Comparison of ENCODE assay signal across 18 mouse cellular contexts in genomic region chr3:129587916-129588315, GRCm38 (mm10).
"Had no signal": no experiment of that assay in that cellular context is flagged by ENCODE, and none has a peak within 500 bp of the region (broad histone marks: within the 10 kb centered on the region; RNA-seq: fewer than 3 reads in every experiment).

No protein-coding gene starts in this region.

- H3K4me3 ChIP-seq: kidney, embryonic 15.5 days; left cerebral cortex, adult 2 months; liver, embryonic 13.5 days; midbrain, embryonic 12.5 days; midbrain, embryonic 15.5 days; neural tube, embryonic 12.5 days; neural tube, embryonic 15.5 days had no signal

- H3K9me3 ChIP-seq: kidney, embryonic 15.5 days; liver, embryonic 13.5 days; midbrain, embryonic 12.5 days; midbrain, embryonic 15.5 days; neural tube, embryonic 12.5 days; neural tube, embryonic 15.5 days had no signal

- ATAC-seq: lung, postnatal 0 days; midbrain, embryonic 15.5 days had no signal

- H3K27ac ChIP-seq: kidney, embryonic 15.5 days; left cerebral cortex, adult 2 months; liver, embryonic 13.5 days; macrophage; midbrain, embryonic 12.5 days; midbrain, embryonic 15.5 days; neural tube, embryonic 12.5 days; neural tube, embryonic 15.5 days had no signal

- H3K36me3 ChIP-seq: kidney, embryonic 15.5 days; liver, embryonic 13.5 days; midbrain, embryonic 12.5 days; midbrain, embryonic 15.5 days; neural tube, embryonic 12.5 days; neural tube, embryonic 15.5 days had no signal

- H3K4me2 ChIP-seq: kidney, embryonic 15.5 days; liver, embryonic 13.5 days; lung, embryonic 14.5 days; midbrain, embryonic 12.5 days; midbrain, embryonic 15.5 days; neural tube, embryonic 12.5 days; neural tube, embryonic 15.5 days had no signal

- DNase-seq: kidney, adult 11 months; kidney, adult 8-10 months; kidney, postnatal 10 days; kidney, postnatal 36 days; layer of hippocampus, postnatal 36 days; liver, embryonic 13.5 days; lung, embryonic 14.5 days; right cerebral cortex, adult 18-20 months; right cerebral cortex, postnatal 25 days; thymus, postnatal 25 days had no signal

- H3K27me3 ChIP-seq: kidney, embryonic 15.5 days; liver, embryonic 13.5 days; midbrain, embryonic 12.5 days; midbrain, embryonic 15.5 days; neural tube, embryonic 12.5 days; neural tube, embryonic 15.5 days had no signal

- H3K9ac ChIP-seq: kidney, embryonic 15.5 days; liver, embryonic 13.5 days; lung, embryonic 14.5 days; midbrain, embryonic 12.5 days; midbrain, embryonic 15.5 days; neural tube, embryonic 12.5 days; neural tube, embryonic 15.5 days had no signal

- H3K4me1 ChIP-seq: neural tube, embryonic 12.5 days had no signal
